Mouse (Mus musculus) cerebellum, adult 9-11 months (tissue): ENCODE results near the gene Sdr39u1.

Experiments
- DNase-seq: peaks from one replicate; pipeline ENCODE4 v3.0.0; 2022

Gene Sdr39u1

DNA sequence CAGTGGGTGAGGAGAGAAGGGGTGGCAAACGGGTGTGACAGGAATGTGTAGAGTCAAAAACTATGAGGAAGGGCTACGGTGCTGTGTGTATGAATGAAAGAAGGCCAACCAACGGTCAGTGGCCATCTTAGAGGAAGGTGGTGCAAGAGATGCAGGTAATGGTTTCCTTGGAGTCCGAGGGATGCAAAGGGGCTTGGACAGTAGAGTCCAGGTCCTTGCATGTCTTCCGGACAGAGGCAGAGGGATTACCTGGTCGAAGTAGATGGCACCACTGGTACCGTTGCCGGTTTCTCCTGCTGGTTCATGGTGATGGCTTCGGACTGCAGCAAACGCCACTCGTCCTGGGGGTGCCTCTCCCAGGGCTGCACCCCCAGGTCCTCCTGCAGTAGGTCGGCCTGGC, 16.4 kb downstream of the Sdr39u1 start:
- DNase-seq, result no peak

DNA sequence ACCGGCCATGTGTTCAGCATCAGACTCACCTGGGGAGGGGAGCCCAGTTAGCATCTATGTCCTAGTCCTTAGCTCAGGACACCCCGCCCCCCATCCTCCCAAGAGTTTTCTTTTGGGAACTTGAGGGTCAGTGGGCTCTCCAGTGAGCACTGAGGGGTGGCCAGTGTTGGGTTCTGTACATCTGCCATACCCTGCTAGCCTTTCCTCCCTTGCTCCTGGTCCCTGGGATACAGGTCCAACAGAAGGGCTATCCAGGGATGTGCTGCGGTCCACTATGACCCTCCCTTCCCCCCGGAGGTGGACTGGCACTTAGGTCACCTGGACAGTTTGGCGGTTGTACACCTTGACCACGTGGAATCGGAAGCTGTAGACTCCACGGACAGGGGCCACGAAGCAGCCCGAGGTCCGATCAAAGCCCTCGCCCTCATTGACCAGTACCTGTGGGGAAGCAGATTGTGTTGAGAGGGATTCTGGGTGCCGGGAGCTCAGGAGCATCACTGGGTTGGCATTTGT, 16.9 kb downstream of the Sdr39u1 start:
- DNase-seq, result peak; percentile 85

DNA sequence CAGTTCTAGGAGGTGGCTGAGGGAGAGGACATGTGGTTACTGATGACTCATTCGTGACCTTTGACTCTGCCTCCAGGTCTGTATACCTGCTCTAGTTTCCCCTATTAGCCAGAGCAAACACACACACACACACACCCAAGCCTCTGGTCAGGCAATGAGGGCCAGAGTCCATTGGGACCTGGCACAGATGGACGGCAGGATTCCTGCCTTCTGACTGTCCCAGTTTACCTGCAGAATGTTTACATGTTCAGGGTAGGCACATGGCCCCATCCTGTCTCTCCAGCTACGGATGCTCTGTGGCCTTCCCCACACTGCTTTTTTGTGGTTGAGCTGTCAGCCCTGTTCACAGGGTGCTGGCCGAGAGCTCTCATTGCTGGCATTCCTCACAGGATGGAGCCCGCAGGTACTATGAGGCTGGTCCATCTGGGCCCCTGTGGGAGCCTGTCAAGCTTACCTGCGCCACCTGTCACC, 17.9 kb downstream of the Sdr39u1 start:
- peak; percentile 99 for DNase-seq

DNA sequence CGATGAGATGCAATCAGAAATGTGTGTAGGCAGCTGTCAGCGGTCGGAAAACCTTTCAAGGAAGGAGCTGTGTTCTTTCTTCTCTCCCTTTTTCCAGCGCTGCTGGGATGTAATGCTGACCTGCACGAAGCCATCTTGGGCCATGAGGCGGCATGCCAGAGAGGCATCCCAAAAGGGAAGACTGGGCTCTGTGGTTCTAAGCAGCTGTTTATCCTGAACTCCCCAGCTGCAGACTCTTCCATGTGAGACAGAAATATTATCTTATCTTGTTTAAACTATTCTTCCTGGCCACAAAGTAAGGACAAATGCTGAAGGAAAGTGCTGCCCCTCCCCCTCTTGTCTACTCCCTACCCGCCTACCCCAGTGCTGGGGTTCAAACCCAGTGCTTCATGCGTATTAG, 19.1 kb downstream of the Sdr39u1 start:
- DNase-seq, result peak; percentile 56

DNA sequence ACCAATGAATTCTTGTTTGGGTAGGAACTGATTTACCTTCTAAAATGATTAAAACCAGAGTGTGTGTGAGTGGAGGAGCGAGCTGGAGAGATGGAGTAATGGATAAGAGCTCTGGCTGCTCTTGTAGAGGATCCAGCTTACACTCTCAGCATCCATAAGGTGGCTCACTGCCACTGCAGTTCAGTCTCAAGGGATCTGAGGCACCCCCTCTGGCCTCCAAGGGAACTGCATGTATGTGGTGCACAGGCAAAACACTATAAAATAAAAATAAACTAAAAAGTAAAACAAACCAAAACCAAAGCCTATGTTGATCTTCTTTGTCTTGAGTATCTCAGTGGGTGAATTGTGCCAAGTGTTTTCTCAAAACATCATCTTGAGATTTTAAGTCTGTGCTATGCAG, 20.5 kb downstream of the Sdr39u1 start:
- peak; percentile 78 for DNase-seq

DNA sequence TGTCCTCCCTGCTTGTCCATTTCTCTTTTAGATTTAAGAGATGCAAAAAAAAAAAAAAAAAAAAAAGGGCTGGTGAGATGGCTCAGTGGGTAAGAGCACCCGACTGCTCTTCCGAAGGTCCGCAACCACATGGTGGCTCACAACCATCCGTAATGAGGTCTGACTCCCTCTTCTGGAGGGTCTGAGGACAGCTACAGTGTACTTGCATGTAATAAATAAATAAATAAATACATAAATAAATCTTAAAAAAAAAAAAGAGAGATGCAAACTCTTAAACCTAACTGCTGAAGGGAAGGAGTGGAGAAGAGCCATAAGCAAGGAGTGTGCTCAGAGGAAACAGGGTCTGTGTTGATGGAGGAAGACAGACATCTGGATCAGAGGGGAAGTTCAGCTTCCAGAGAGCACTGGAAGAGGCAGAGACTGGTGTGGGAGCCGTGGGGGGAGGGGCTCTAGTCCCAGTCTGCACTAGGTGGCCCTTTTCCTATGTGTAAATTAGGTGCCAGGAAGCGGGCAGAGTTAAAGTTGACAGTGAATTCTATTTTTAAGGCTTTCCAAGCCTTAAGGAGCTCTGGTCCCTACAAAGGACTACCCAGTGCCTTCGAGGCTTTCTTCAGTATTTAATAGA, 21.7 kb downstream of the Sdr39u1 start:
- peak; percentile 60 for DNase-seq

DNA sequence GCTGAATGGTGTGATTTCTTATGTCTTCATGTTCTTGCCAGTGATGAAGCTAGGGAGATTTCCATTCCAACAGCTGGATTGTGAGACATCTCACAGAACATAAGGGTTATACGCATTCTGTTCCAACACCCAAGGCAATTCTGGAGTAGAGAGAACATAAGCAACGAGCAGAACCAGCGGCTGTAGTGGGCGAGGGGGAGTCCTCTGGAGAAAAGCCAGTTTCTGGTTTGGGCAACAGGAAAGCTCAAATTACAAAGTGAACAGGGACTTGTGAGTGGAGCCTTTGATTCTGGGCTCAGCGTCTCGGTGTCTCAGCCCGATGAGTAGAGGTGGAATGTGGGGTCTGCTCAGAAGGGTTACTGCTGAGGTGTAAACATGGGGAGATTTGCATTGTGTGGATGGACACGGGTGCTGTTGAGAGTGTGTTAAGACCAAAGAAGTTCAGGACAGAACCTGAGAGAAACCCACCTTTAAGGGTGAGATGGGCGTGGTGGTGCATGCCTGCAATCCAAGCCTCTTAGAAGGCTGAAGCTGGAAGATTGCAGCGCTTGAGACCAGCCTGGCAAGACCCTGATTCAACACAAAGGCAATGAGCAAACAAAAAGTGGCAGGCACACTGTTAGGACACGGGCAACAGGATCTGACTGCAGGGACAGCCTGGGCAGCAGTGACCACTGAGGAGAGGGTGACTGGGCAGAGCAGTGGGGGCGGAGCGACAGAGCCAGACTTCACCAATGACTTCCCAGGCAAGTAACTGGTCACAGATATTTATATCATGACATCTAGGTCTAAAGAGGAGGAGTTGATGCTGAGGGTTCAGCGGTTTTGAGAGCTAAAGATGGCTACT, 22.4 kb downstream of the Sdr39u1 start:
- peak; percentile 82 for DNase-seq

DNA sequence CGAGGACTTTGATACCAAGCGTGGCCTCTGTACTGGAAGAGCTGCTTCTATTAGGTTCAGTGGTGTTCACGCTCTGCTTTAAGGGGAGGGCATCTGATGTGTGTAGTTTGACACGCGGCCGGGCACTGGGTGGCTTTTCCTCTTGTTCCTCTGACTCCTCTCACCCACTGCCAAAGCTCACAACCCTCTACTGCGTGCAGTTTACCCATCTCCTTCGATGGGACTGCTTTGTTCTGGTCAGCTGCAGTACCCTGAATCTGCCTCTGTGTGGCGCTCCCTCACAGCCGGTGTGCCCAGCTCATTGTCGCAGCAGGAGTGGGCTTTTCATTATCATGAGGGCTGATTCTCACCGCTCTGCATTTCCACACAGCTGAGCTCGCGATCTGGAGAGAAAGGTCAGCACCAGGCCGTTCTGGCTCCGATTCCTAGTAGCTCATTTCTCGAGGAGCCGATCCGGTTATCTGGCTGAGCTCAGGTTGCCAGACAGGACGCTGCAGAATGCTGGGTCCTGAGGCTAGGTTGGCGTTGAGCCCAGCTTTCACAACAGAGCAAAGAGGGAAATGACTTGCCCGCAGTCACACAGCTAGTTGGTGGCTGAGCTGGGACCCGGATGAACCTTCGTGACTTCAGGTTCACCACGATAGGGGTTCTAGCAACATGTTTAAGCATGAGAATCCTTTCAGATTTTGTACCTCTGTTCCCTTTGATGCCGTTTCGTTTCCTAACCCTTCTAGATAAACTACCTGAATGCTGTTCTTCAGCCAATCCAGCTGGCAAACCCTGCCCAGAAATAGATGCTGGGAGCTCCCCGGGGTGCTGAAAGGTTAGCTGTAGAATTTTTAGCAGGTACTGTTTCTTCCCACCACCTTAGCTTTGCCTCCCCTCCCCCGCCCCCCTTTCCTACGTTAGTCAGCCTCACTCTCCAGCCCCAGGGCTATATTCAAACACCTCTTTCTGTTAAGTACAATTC, 26.1 kb downstream of the Sdr39u1 start:
- DNase-seq, result peak; percentile 93

DNA sequence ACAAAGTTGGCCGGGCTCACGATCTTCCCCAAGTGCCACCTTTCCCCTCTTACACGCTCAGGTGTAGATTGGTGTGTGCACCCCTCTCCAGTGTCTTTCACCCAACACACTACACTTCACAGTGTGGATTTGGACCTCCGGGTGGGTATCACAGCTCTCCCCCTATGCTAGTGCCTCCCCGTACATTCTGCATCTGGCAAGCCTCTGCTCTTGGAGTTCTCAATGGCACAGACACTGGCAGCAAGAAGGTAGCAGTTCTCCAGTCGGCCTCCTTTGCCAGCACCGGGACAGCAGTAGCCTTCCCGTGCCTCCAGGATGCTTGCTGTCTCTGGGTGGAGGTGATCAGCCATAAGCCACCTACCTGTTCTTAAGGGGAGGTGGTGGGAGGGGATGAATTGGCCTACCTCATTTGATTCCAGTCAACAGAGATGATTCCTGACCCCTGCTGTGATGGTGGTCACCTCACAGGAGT, 26.8 kb downstream of the Sdr39u1 start:
- no peak for DNase-seq

DNA sequence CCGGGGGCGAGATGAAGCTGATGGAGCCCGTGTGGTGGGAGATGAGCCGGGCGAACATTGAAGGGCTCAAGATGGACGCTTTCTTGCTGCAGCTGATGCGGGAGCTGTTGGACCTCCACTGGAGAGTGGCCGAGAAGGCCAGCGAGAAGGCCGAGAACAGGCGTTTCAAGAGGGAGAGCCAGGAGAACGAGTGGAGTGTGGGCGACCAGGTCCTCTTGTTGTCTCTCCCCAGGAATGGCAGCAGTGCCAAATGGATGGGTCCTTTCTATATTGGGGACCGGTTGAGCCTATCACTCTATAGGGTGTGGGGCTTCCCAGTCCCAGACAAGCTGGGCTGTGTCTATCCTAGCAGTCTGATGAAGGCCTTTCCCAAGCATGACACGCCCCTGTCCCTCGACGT, 27.5 kb downstream of the Sdr39u1 start:
- DNase-seq, result peak; percentile 66

DNA sequence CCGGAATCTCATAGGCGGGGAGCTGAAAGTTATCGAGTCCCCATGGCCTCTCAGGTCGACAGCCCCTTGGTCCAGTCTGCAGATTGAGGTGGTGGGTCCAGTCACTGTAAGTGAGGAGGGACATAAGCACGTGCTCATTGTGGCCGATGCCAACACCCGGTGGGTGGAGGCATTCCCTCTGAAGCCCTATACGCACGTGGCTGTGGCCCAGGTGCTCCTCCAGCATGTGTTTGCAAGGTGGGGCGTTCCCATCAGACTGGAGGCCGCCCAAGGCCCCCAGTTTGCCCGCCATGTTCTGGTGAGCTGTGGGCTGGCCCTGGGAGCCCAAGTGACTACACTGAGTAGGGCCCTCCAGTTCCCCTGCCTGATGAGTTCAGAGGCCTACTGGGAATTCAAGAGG, 28.1 kb downstream of the Sdr39u1 start:
- DNase-seq, result peak; percentile 53

DNA sequence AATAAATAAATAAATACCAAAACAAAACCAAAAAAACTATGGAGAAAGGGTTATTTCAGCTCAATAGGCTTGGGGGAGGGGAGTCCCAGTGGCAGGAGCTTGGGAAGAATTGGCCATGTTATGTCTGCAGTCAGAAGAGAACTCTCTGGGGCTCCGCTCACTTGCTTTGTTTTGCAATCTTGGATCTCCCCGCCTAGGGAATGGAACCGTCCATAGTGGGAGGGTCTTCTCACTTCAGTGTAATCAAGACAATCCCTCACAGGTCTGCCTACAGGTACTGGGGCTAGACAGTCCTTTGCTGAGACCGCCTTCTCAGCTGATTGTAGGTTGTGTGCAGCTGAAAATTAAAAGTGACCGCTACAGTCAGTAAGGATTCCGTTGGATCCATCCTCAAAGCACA, 30.6 kb downstream of the Sdr39u1 start:
- DNase-seq, result no peak

DNA sequence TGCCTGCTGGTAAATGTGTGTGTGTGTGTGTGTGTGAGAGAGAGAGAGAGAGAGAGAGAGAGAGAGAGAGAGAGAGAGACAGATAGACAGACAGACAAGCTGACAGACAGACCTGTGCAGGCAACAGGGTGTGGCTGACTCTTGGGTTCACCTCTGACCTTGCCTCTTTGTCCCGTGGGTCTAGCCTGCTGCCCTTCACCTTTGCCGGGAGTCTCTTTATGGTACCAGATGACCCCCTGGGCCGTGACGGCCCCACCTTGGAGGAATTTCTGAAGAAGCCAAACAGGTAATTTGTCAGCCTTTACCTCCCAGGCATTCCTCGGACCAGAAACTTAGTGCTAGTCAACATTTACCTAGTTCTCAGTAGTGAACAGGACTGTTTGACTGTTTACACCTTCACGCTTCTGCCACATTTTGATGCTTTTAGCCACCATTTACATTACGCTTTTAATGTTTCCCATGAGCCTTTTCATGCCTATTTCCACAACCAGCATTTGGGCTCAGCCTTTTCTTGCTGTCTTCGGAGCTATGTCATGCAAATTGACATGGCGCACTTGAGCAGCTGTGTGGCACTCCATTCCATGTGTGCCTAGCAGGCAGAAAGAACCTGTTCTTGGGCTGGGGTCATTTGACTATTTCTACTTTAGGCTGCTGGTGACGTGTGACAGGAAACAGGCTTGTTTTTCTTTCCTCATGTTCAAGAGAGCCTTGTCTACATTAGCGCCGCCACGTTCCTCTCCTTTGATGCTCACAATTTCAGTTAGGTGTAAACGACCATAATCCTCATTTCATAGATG, 31.7 kb downstream of the Sdr39u1 start:
- no peak for DNase-seq

DNA sequence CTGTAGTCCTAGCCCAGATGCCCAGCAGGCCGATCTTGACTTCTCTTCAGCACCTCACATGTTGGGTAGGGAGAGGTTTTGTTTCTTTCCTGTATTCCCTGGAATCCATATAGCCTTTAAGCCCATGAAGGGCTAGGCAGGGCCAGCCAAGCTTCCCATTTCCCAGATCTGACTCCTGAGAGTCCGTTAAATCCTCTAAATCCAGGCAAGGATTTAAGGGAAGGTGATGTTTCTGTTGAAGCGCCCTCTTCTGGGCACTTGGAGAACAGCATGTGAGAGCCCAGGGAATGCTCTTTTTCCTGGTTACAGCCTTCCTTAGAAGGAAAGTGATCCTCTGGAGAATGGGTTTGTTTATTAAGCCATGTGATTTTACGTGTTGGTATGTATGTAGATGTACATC, 33.1 kb downstream of the Sdr39u1 start:
- DNase-seq, result peak; percentile 50

DNA sequence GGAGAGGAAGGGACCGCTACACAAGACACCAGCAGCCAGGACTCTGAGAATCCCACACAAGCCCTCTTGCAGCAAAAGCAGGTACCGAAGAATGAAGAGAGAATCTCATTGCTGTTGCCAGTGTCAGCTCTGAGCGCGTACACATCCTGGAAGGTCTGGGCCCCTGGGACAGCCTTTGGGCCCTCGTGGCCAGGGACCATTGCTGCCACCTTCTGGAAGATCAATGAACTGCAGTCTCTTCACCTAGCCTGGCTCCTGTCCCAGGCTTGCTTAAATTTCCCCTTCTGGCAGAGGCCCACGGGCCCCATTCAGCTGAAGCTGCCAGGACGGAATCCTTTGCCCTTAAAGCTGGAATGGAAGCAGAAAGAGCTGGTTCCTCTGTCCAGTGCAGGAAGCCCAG, 36.3 kb downstream of the Sdr39u1 start:
- peak; percentile 69 for DNase-seq

DNA sequence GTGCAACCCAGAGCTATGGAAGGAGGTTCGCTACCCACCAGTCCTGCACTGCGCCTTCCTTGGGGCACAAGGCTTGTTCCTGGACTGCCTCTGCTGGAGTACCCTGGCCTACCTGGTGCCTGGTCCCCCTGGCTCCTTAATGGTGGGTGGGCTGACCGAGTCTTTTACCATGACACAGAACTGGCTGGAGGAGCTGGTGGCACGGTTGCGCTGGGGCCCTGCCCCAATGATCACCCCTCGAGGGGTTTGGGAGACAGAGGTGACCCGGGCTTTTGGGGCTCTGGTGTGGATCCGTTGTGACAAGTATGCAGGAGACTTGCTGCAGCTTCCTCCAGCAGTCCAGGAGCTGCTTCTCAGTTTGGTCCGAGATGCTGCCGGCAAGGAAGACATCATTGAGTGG, 37.1 kb downstream of the Sdr39u1 start:
- no peak for DNase-seq

DNA sequence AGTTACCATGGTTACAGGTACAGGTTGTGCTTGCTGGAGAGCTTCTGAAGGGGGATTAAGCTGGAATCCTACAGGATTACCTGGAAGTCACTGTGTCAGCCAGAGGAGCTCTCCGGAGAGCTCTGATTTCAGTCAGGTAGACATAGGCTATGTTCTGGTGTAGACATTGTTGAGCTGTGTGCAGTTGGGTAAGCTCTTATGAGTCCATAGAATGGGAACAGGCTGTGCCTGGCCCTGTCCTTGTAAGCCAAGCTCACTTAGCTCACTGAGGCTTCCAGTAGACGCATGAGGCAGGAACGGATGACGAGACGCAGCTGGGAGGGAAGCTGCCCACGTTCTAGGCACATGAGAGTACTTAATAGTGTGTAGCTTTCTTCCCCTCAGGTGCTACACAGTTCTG, 37.9 kb downstream of the Sdr39u1 start:
- no peak for DNase-seq

DNA sequence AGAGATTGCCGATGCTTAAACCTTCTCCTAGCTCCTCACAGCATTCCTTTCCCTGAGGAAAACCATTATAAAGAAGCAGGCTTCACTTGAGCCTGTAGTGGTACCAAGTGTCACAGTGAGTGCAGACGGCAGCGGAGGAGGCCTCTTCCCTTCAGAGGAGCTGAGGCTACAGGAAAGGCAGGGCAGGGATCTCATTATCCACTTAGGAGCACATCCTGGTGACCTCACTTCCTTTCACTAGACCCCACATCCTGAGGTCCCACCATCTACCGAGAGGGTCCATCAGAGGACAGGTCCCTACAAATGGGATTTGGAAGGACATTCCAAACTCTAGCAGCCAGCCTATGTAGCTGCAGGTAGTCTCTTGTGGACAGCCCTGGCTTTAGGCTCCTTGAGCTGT, 42.5 kb downstream of the Sdr39u1 start:
- DNase-seq, result no peak

DNA sequence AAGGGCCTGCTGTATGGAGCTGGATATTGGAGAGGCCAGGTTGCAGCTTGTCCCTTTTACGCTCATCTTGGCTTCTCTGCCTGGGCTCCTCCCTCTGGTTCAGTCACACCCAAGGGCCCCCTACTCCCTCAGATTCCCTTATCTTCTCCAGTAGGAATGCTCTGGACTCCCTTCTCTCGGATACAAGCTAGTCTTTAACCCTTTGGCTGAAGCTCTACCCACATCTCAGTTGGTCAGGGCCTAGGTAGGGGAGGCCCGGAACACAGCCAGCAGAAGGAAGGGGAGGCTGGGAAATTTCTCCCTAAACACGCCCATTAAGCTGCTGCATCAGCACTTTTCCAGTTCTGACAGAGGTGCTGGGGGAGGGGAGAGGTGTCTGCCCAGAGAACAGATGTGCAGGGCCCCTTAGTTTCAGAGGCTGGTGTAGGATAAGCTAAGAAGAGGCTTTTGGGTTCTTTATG, 45.0 kb downstream of the Sdr39u1 start:
- no peak for DNase-seq

DNA sequence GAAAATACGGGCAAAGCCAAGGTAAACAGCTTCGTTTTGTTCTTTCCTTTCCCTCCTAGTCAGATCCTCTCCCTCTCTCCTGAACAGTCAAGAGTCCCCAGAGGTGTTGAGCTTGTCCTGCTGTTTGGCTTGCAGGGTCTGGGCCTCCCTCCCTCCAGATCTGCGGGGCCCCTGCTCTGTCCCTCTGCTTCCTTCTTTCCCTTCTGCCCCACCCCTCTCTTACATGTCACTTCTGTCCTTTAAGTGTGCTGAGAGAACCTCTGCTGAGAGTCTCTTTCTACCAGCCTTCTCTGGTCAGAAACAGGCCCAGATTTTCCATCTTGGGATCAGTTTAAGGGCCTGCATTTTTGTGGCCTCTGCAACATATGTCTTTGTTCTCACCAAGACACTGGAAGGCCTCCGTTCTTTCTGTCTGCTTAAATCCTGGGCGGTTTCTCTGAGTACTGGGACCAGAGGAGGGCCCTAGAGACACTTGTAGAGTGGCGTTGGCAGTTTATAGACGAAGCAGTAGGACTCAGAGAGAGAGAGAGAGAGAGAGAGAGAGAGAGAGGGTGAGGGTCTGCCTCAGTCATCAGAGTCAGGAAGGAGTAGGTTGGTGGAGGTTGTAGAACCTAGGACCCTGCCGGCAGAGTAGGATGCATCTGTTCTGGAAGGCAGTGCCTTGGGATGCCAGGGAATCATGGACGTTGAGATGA, 45.5 kb downstream of the Sdr39u1 start:
- DNase-seq, result no peak

DNA sequence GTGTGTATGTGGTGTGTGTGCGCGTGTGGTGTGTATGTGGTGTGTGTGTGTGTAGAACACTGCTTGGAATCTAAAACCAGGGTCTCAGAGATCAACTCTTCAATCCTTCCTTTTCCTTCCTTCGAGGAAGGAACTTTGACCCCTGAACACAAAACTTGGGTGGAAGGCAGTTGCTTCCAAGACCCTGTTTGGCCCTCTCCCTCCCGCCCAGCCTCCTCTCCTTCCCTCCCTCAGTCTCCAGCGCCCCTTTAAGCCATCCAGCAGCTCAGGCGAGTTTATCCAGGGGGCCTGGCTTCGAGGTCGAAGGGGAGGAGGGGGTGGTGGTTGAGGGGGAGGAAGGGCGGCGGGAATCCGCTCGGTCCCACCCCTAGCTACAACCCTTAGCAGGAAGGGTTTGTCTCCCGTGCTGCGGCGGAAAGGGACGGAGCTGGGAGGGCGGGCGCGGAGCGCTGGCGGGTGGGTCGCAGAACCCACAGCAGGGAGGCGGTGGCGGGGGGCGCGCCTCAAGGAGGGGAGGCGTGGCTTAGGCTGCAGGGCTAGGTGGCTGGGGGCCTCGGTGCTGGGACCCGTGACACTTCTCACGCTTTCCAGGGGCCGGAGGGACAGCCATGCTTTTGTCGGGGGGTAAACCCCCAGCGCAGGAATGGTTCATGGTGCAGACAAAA, 46.3 kb downstream of the Sdr39u1 start, which contains the start of gene Nynrin:
Nynrin (plus strand) TSS at position 390 of the 665 bp plus-strand sequence.
- DNase-seq, result no peak
